Mouse (Mus musculus) kidney, postnatal 4 days (tissue): Measurements from ENCODE around the gene Bri3bp.
A peak's percentile ranks its signal among the peaks of the same experiment; 100 is the strongest.
"Not testable (repeated sequence)": the region's sequence is repeated elsewhere in the genome, so short reads cannot be mapped to it uniquely, and the experiment has no call there.

Experiments used
- DNase-seq, 2 experiments: peaks; one replicate each; pipeline ENCODE4 v3.0.0; 2021; ENCODE audit warnings: mixed read lengths in 2 of 2

Gene Bri3bp

DNA sequence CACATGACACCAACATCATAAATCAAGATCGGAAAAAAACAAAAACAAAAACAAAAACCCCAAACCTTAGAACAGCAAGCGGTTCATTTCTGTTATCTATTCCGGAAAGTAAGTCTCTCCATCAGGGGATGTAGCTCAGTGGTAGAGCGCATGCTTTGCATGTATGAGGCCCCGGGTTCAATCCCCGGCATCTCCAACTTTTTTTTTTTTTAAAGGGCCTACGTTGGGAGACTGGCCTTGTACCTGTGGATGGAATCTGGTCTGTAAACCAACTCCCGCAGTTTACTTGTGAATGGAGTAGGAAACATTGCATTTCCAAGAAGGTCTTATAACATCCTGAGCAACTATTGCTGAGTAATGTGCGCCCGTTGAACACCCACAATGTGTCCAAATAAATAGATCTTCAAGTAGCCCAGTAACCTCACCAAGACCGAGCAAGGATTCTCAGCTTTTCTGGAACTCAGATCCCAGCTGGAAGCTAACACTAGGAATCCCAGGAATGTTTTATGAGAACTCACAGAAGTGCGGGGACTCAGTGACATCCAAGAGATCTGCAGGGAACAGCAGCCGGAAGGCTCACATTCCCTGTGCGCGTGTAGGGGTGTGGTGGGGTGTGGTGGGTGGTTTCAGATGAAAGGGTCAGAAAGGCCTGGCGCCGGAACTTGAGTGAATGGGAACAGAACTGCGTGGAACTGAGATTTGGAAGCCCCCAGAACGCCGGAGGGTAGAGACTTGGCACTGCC is 31.8 kb upstream of the Bri3bp start:
- DNase-seq, result peak; percentile 33 to 52

DNA sequence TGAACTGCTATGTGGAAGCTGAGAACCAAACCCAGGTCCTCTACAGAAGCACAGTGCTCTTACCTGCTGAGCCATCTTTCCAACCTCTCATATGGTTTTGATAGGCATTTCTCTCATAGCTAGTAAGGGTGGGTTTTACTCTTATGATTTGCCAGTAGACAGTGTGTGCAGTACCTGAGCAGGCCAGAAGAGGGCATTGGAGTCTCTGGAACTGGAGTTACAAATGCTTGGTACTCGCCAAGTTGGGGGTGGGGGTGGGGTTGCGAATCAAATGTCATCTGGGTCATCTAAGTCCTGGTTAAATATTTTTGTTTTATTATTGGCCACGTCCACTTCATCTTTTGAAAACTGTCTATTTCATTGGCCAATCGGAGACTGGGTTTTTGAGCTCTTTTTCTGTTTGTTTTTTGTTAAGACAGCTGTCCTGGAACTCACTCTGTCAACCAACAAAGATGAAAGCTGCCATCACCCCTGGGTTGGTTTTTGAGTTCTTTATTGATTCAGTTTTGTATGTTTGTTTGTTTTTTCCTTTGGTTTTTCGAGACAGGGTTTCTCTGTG is 29.3 kb upstream of the Bri3bp start:
- DNase-seq, result peak; percentile 87

DNA sequence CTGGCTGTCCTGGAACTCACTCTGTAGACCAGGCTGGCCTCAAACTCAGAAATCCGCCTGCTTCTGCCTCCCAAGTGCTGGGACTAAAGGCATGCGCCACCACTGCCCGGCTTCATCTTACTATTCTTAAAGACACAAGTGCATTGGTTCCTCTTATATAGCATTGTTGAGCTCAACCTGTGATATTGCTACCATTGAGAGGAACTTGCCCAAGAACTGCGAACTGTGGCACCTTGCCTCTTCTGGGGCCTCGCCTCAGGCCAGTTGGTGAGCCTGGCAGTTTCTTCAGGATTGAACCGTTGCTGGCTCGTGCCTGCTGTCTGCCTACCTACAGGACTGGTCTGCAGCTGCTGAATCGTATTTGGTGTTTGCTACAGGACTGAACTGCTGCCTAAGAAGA is 28.8 kb upstream of the Bri3bp start:
- not testable (repeated sequence) for DNase-seq

DNA sequence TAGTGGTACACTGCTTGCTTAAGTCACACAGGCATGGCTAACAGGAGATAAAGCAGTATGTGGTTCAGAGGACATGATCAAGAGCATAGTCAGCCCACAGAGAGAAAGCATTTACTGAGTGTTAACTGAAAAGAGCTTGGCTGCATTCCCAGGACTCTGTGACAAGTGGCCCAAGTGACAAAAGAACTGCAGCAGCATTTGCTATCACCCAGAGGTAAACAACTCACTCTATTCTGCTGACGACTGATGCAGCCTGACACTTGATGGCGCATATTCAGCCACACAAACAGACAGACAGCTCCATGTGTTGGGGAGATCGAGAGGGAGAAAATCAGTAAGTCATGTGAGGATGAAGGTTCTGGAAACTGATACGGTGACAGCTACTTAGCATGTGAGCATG is 27.6 kb upstream of the Bri3bp start:
- no peak for DNase-seq

DNA sequence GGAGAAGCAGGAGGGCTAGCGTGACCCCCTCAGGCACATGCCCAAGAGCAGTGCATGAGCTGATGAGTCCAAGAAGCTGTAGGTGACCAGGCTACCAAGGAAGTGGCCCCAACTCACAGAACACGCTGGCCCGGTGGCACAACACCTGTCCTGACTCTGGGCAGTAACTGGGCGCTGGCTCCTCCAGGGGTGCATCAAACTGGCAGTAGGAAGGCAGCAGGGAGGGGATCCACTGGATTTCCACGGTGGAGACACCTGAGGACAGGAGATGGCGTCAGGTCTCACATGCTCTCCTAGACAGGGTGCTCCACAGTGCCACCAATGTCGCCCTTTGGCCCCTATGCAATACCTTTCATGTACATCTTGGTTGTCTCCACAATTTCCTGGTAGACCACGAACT is 25.2 kb upstream of the Bri3bp start:
- no peak for DNase-seq

DNA sequence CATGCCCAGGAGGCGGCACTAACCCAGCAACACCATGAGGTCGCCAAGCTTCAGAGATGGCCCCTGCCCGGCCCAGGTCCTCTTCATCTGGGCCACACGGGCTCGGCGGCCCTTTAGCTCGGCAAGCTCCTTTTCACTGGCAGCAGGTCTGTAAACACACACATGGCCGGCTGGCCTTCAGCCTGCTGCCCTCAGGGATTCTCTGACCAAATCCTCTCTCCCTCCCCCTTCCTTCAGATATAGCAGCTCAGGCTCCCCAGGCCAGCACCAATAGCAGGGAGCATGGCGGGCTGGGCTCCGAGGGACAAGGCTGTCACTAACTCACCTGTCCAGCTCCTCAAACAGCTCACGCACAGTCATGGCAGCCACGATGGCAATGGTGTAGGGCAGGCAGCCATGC is 22.7 kb upstream of the Bri3bp start:
- no peak for DNase-seq

DNA sequence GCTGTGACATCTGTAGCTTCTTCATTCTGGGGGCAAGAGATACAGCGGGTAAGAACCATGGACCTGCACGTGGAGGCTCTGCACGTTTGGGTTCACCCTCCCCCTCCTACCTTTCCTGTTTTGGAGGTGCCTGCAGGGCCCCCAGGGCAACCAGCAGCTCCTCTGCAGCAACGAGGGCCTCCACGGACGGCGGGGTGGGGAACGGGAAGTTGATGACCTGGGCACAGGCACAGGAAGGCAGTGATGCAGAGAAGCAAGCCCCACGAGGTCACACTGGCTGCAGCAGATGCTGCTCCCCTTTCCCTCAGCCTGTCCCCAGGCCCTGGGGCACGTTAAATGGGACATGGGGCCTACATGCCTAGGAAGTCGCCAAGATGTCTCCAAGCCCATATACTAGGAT is 22.2 kb upstream of the Bri3bp start:
- DNase-seq, result no peak

DNA sequence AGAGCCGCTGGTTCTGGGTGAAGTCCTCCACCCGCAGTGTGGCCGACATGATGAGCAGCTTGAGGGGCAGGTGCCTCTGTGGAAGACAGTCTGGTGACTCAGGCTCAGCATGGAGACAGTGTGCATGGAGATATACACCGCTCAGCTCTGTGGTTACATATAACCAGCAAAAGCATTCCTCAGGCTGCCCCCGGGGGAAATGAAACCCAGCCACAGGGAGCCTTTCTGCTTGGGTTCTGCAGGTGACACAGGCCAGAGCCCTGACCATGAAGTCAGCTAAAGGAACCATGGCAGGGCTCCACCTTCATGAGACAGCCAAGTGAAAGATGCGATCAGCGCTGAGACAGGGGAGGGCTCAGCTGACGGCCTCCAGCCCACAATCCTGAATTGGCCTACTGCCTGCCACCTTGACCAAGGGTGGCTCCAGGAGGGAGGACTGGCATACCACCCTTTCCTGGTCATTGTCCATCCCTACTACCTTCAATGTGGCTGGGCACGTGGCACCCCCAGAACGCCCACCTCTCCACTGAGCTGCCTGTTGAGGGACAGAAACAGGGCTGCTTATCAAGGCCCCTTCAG is 15.6 kb upstream of the Bri3bp start:
- no peak for DNase-seq

DNA sequence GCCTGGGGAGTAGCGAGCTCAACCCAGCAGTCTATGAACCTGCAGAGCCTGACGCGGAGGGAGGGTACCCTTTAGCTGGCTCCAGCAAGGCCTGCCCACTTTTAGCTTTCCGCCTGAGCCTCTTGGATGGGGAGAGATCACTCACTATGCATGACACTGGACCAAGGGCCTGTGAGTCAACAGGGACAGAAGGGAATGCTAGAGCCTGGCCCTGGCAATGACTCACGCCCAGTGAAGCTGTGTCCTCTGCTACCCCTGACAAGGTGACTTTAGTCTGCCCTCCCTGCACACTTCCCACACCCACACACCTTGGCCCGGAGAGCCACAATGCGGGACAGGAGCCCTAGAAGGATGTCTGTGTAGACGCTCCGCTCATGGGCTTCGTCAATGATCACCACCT is 15.0 kb upstream of the Bri3bp start:
- no peak for DNase-seq

DNA sequence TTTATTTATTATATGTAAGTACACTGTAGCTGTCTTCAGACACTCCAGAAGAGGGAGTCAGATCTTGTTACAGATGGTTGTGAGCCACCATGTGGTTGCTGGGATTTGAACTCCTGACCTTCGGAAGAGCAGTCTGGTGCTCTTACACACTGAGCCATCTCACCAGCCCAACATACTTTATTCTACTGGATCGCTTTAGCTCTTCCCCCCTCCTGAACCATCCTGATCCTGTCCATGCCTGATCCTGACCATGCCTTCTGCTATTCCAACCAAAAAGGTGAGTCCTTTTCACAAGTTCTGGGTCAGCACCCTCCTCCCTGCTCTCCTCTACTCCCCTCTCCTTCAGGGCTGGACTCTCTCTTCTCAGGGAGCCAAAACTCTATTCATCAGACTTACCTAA is 9.0 kb upstream of the Bri3bp start:
- not testable (repeated sequence) for DNase-seq

DNA sequence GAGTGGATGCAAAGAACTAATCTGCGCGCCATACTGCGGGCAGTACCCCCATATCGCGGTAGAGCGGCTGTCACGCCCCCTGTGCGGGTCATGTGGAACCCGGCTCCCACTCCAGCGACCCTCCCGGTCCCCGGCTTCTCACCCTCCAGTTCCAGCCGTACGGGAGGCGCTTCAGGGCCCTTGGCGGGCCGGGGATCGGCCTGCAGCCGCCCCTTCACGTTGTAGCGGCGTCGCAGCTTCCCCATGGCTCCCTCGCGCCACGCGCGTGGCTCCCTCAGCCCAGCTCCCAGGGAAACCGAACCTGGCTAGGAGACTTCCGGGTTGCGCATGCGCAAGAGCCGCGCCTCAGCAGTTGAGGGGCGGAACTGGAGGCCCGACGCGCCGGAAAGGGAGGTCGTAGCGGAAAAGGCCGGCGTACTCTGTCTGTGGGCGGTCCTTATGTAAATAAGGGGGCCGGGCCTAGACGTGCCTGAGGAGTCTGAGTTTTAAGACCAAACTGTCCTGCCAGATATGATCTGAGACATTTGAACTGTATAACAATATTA is 7.5 kb upstream of the Bri3bp start, which contains the start of gene Dhx37:
TSS of gene Dhx37 (minus strand) at position 329 of the 545 bp plus-strand sequence.
- DNase-seq, result peak; percentile 95 to 97

DNA sequence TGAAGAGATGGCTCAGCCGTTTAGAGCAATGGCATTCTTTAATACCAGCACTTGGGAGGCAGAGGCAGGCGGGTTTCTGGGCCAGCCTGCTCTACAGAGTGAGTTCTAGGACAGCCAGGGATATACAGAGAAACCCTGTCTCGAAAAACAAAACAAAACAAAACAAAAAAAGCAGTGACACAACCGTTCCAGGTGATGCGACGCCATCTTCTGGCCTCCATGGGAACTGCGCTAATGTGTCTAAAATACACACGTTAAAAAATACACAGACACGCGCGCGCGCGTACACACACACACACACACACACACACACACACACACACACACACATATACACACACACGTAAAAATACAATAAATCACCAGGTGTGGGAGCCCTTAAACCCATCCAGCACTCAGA is 7.0 kb upstream of the Bri3bp start:
- DNase-seq, result peak in 1 of 2 experiments; percentile 16

DNA sequence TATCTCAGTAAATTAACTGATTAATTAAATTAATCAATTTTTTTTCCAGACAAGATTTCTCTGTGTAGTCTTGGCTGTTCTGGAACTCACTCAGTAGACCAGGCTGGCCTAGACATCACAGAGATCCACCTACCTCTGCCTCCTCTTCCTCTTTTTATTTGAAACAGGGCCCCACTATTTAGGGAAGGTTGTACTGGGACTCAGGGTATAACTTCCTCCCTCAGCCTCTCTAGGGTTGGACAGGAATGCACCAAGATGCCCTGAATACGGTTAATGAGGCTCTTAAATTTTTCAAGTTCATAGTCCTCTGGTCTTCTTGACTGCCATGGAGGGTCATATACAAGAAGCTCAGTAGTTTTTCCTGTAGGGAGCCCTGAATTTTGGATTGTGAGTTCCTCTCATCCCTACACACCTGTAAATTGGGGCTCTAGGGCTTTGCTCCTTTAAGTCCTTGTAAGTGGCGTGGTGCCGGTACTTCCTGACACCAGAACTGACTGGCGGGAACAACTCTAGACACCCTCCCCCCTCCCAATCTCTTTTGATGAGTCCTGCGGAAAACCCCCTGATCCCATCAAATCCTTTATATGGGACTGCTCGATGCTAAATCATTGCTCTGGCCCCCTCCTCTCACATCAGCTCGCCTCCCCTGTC is 660 bp upstream of the Bri3bp start:
- DNase-seq, result peak in 1 of 2 experiments; percentile 9

DNA sequence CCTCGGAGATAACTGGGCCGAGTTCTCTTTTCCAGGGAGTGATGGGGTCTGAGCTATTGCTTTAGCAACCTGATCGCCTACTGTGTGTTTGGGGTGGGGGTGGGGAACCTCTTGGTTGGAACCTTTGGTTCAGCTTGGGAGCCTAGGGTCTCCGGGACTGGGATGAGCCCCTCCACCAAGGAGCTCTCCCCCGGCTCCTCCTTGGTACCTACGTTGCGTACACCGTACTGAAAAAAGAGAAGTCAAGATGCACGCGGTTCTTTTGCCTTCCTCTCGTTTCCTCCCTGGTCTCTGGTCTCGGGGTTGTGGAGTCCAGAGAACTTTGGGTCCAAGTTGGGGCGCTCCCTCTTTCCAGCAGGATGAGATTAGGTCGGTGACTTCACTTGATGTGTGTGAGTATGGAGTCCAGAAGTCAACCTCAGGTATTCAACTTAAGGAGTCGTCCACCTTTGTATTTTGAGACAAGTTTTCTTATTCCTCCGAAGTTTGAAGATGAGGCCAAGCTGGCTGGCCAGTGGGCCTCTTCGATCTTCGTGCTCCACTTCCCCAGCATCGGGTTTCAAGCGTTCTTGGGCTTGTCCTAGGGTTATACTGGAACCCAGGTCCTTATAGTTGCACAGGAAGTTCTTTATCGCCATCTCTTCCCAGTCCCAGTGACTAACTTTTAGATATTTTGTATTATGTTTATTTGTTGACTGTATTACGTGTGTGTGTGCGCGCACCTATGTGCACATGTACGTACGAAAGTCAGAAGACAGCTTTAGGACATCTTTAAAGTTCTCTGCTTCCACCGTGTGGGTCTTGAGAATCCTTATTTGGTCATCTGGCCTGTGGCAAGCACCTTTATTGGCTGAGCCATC is 998 bp downstream of the Bri3bp start:
- no peak for DNase-seq

DNA sequence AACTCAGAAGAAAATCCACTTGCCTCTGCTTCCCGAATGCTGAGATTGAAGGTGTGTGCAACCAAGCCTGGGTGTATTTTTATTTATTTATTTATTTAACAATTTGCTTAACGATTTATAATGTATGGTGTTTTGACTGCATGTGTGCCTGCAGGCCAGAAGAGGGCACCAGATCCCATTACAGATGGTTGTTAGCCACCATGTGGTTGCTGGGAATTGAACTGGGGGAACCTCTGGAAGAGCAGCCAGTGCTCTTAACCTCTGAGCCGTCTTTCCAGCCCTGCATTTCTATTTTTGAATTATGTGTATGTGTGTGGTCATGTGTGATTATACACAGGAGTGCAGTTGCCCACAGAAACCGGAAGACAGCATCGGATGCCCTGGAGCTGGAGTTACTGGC is 2.0 kb downstream of the Bri3bp start:
- no peak for DNase-seq

DNA sequence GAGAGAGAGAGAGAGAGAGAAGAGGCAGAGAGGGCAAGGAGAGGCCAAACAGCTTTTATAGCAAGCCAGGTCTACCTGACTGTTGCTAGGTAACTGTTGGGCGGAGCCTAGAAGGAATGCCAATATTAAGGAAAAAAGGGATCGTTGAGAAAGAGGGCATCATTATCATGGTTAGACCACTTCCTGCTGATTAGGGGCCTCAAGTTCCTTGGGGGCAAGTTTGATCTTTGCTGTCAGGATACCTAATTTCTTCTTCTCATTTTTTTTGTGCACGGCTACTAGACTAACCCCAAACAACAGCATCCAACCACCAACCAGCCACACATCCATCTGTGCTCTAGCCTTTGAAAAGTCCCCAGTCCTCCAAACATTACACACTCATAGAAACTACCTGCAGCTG is 2.5 kb downstream of the Bri3bp start:
- no peak for DNase-seq

DNA sequence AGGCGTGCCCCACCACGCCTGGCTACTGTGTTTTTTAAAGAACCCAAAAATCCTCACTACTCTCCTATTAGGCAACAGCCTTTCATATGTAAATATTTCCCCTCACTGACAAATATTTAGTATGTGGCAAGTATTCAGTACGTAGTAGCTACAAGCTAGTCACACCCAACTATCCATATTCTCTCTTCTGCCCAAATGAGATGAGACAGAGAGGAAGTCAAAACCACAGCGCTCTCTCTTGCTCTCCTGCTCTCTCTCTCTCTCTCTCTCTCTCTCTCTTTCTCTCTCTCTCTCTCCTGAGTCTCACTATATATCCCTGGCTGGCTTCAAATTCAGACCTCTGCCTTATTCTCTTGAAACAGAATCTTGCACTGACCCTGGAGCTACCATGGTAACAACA is 3.2 kb downstream of the Bri3bp start:
- no peak for DNase-seq

DNA sequence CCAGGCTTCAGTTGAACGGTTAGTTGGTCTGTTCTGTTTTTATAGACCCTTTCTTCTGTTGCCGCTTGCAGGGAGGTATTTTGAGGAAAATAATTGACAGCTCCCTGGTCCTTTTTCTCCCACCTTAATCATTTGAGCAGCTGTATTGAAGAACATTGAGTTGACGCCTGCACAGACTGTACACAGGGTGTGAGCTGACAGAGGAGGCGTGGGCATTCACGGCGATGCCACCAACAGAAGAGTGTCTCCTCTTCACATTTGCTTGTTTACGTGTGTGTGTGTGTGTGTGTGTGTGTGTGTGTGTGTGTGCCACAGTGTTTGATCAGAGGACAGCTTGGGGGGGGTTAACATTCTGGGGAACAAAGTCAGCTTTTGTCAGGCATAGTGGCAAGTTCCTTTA is 5.0 kb downstream of the Bri3bp start:
- no peak for DNase-seq

DNA sequence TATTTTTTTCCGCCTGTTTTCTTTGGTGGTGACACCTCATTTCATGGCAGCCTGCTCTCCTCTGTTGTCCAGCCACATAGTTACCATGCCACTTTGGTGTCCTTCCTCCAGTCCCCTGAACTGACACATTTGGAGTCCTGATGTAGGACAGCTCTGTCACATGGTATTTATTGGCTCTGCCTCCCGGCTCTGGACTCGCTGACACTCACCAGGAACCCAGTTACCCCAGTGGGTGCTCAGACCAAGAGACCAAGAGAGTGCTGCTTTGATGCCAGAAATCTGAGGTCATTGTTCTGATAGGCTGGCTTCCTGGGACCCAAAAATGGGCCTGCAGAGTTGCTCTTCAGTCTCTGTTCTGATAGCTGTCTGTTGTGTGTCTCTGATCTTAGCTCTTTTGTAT is 6.7 kb downstream of the Bri3bp start:
- DNase-seq, result no peak

DNA sequence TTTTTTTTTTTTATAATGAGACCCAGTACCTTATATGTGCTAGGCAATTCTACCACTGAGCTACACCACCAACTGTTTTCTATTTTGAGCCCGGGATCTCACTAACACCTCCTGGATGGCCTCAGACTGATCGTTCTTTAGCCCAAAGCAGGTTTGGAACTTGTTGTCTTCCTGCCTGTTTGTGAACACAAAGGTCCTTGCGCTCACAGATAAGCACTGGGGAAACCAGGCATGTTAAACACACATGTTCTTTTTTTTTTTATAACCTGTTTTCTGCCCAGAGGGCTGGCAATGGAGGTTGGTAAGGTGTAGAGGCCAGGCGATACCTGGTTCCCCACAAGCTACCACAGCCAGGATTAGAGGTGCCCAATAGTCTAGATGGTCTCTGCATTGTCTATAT is 7.3 kb downstream of the Bri3bp start:
- no peak for DNase-seq

DNA sequence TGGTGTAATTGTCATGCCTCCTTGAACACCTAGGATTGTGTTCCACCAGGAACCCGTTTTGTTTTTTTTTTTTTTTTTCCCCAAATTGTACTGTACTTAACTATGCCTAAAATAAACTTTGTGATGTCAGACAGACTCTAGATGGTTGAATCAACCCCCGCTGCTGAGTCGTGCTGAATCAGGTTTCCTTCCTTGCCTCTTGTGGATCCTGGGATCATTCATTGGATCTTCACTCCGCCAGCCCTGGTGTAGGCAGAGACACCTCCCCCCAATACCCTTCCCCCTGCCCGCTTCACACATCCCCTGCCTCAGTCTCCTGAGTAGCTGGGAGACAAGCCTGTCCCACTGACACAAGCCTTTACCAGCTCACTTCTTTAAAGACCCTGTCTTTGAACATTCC is 7.9 kb downstream of the Bri3bp start:
- DNase-seq, result no peak

DNA sequence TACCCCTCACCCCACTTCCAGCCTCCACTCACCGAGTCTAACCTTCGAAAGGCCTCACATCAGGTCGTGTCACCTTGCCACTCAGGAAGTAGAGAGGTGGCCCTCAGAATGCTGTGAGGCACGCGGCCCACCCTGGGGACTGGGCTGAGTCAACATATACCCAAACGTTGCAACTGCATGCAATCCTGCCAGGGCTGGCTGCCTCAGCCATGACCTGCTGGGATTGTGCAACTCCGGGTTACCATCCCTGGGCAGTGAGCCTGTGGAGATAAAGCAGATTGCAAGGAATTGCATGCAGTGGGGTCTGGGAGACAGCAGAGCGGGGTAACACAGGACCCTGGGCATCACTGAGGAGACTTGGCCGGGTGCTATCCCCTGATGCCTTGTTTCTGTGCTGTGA is 11.2 kb downstream of the Bri3bp start:
- DNase-seq, result no peak

DNA sequence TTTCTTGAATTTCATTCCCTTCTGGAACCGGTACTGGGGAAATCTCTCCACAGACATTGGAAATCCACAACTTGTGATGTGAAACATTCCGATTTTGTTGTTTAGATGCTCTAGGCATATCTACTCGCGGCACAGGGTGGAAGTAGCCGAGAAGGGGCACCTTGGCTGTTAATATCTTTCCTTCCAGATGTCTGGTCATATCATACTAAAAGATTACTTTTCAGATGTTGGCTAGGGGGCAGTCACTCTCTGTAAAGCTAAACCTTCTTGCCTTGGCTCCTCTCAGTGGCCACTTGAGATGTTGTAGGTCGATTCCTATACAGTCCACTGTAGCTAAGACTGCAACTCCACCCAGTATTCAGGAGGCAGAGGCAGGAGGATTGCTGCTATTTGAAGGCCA is 14.7 kb downstream of the Bri3bp start:
- no peak for DNase-seq
